Comparison of ENCODE assay signal across 9 mouse cellular contexts in the genomic region with DNA sequence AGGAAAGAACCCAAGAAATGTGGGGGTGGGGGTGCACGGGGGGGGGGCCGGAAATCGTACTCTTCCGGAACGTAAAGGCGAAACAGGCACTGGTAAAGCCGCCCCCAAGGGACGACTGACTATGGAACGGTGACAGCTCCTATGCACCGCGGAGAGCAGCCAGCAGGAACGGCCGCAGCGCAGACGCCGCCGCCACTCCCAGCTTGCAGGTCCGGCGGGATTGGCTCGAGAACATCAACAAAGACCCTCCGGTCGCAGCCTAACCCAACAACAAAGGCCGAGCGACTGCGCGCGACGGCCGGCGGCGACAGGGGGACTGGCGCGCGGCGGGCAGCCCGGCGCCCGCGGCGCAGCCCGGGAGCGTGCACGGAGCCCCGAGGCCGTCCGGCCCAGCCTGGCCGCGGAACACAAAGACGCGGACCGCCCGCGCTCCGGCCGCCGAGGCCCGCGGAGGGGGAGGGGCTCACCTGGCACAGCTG. TPM values are rescaled to one million over a fixed set of nuclear protein-coding genes. Genes with fewer than 3 reads are reported as not detected.
DNase-seq lines count a peak whose midpoint lies in the region; ATAC-seq and TF ChIP-seq lines count a peak whose summit lies in the region.
"Had no signal": no experiment of that assay in that cellular context is flagged by ENCODE, and none has a peak within 500 bp of the region (broad histone marks: within the 10 kb centered on the region; RNA-seq: fewer than 3 reads in every experiment).

No protein-coding gene starts in this region.

- H3K9me3 ChIP-seq in embryonic facial prominence, embryonic 15.5 days (replicated peaks): no peaks in the 10 kb centered on the region
- H3K9me3 ChIP-seq in limb, embryonic 11.5 days (ENCODE audit: control insufficient read depth, low read length): no peaks in the 10 kb centered on the region
- H3K9me3 ChIP-seq in midbrain, embryonic 10.5 days (replicated peaks): peaks cover 15% of the 10 kb centered on the region; the same call in 1 of the 2 replicates

- peak overlapping the region; percentile 93 for H3K27ac ChIP-seq in embryonic facial prominence, embryonic 15.5 days (replicated peaks)
- peak overlapping the region; percentile 97 for H3K27ac ChIP-seq in limb, embryonic 11.5 days (replicated peaks; ENCODE audit: low read depth, low read length)
- H3K27ac ChIP-seq in midbrain, embryonic 10.5 days (replicated peaks): peak overlapping the region; percentile 100

- peak overlapping the region; percentile 76 for H3K9ac ChIP-seq in embryonic facial prominence, embryonic 15.5 days
- H3K9ac ChIP-seq in limb, embryonic 11.5 days (ENCODE audit: low read length): peak overlapping the region; percentile 100

- peaks cover 4% of the 10 kb centered on the region for H3K36me3 ChIP-seq in embryonic facial prominence, embryonic 15.5 days
- H3K36me3 ChIP-seq in limb, embryonic 11.5 days (ENCODE audit: control insufficient read depth, insufficient read depth, low read length): no peaks in the 10 kb centered on the region
- peaks cover 38% of the 10 kb centered on the region for H3K36me3 ChIP-seq in midbrain, embryonic 10.5 days

- POLR2A ChIA-PET in Patski (lab: Charles Lee): interaction anchor here (2.2 kb wide), 1 partner anchor 9 kb away, joined by 9 read pairs; no protein-coding TSS in a partner anchor

- in situ Hi-C loops in Patski (cut with MboI; ENCODE audit: low pct_unique_long_range_greater_than_20kb): no loop called here

- peak overlapping the region; percentile 70 for H3K4me2 ChIP-seq in embryonic facial prominence, embryonic 15.5 days (replicated peaks)
- H3K4me2 ChIP-seq in limb, embryonic 11.5 days (ENCODE audit: low read depth, severe bottlenecking): peak overlapping the region; percentile 77

- 0% methylated on average over 48 of the region's 58 CpGs for WGBS in embryonic facial prominence, embryonic 15.5 days
- 0% methylated on average over 47 of the region's 58 CpGs for WGBS in limb, embryonic 11.5 days
- WGBS in midbrain, embryonic 10.5 days: under 1% methylated on average over 46 of the region's 58 CpGs

- peak; percentile 33 for ATAC-seq in Patski
- ATAC-seq in embryonic facial prominence, embryonic 15.5 days (ENCODE audit: insufficient number of reproducible peaks, low FRiP score, low TSS enrichment, low read depth): peak; percentile 68
- ATAC-seq in limb, embryonic 11.5 days (ENCODE audit: insufficient number of reproducible peaks, low FRiP score, low TSS enrichment, low read depth): peak; percentile 72

- TF ChIP-seq CTCF in Patski (IDR thresholded peaks at IDR 0.05): no peak

- peaks cover 16% of the 10 kb centered on the region for H3K4me1 ChIP-seq in embryonic facial prominence, embryonic 15.5 days
- H3K4me1 ChIP-seq in limb, embryonic 11.5 days (ENCODE audit: control insufficient read depth, insufficient read depth, low read length): no peaks in the 10 kb centered on the region
- peaks cover 36% of the 10 kb centered on the region for H3K4me1 ChIP-seq in midbrain, embryonic 10.5 days

- peak overlapping the region; percentile 68 for H3K4me3 ChIP-seq in embryonic facial prominence, embryonic 15.5 days (replicated peaks)
- H3K4me3 ChIP-seq in limb, embryonic 11.5 days (ENCODE audit: low read depth, low read length): peak overlapping the region; percentile 85
- H3K4me3 ChIP-seq in midbrain, embryonic 10.5 days: peak overlapping the region; percentile 90

- peak; percentile 68 for DNase-seq in adrenal gland, postnatal 14 days
- DNase-seq in adrenal gland, adult 8-10 months: no peak
- no peak for DNase-seq in Patski (ENCODE audit: low read depth, low spot score)
- peak; percentile 67 for DNase-seq in heart, postnatal 4 days
- DNase-seq in limb, embryonic 11.5 days (ENCODE audit: low spot score): peak; percentile 73
- peak; percentile 81 for DNase-seq in midbrain, embryonic 10.5 days (ENCODE audit: low spot score)
- peak; percentile 57 to 62 for DNase-seq in spleen, adult 18-20 months

- CTCF ChIA-PET in Patski (lab: Charles Lee): no interaction called here

- no peaks in the 10 kb centered on the region for H3K27me3 ChIP-seq in Patski
- H3K27me3 ChIP-seq in embryonic facial prominence, embryonic 15.5 days: no peaks in the 10 kb centered on the region
- H3K27me3 ChIP-seq in limb, embryonic 11.5 days (ENCODE audit: control insufficient read depth, insufficient read depth, low read length): no peaks in the 10 kb centered on the region
- H3K27me3 ChIP-seq in midbrain, embryonic 10.5 days (ENCODE audit: low read depth, poor library complexity, severe bottlenecking): no peaks in the 10 kb centered on the region

RNA-seq across cellular contexts. Expression of a gene that starts 0.4 kb away (rescaled TPM):
- total RNA-seq in adrenal gland, postnatal 14 days (2021): 18.7 and 21.9 TPM in 2 replicates
- total RNA-seq in adrenal gland, adult 8-10 months (2022): 10 to 100 TPM; 18.6 to 25.2 (median 22.2) TPM
- polyA plus RNA-seq in Patski (2021): 10.7 TPM
- polyA plus RNA-seq in embryonic facial prominence, embryonic 15.5 days (2015; fragmentation: Nextera tagmentation; extraction: Ambion mirVana): 15.4 and 16.9 TPM in 2 replicates
- 10 to 100 TPM; 23.4 to 24.6 TPM for total RNA-seq in heart, postnatal 4 days (2021)
- polyA plus RNA-seq in limb, embryonic 11.5 days (2014; fragmentation: Nextera tagmentation; extraction: Ambion mirVana): 35.2 and 35.9 TPM in 2 replicates
- polyA plus RNA-seq in midbrain, embryonic 10.5 days (2016; fragmentation: Nextera tagmentation; extraction: Ambion mirVana): 22.1 and 26.5 TPM in 2 replicates

RNA-seq across cellular contexts. Expression of a gene that starts 11.2 kb away (rescaled TPM):
- total RNA-seq in adrenal gland, postnatal 14 days (2021): not detected in 2 replicates
- not detected for total RNA-seq in adrenal gland, adult 8-10 months (2022)
- not detected for polyA plus RNA-seq in Patski (2021)
- 0.60 and 0.92 TPM in 2 replicates for polyA plus RNA-seq in embryonic facial prominence, embryonic 15.5 days (2015; fragmentation: Nextera tagmentation; extraction: Ambion mirVana)
- total RNA-seq in heart, postnatal 4 days (2021): not detected
- polyA plus RNA-seq in limb, embryonic 11.5 days (2014; fragmentation: Nextera tagmentation; extraction: Ambion mirVana): not detected in 2 replicates
- polyA plus RNA-seq in midbrain, embryonic 10.5 days (2016; fragmentation: Nextera tagmentation; extraction: Ambion mirVana): 0.27 and 0.30 TPM in 2 replicates
- total RNA-seq: left cerebral cortex, postnatal 25 days had no signal

Comparison
In these comparisons a context has a peak if more than half of its experiments do, and no peak if none do; other contexts are left out.
1. DNase-seq: peak in adrenal gland, postnatal 14 days (single experiment), heart, postnatal 4 days (single experiment), limb, embryonic 11.5 days (single experiment), midbrain, embryonic 10.5 days (single experiment) and spleen, adult 18-20 months (2 of 2); none in adrenal gland, adult 8-10 months (single experiment) and Patski (single experiment).
2. Peak in every context shown above with its lines, with median percentiles within 50 percentile points of each other: ATAC-seq, H3K27ac ChIP-seq and H3K4me3 ChIP-seq.